Mouse (Mus musculus): ENCODE data around the gene Sh3pxd2b. TPM values are rescaled to one million over a fixed set of nuclear protein-coding genes. Genes with fewer than 3 reads are reported as not detected.

The Sh3pxd2b gene
- polyA plus RNA-seq, 1 experiment = 21.7 TPM

DNA sequence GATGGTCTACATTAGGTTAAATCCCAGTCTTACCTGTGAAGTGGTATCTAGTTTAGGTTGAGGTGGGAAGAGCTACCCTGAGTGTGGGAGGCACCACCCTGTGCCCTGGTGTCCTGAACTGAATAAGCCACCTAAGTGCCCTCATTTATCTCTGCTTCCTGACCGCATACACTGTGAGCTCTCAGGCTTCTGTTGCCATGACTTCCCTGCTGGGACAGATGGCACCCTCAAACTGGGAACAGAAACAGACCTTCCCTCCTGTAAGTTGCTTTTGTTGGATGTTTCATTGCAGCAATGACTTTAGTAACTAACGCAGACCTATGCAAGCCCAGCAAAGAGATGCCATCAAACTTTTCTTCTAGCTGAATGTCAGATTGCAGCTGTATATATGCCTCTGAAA lies 14.4 kb upstream of the Sh3pxd2b start:
- no peaks in the 10 kb centered on the region for H3K27me3 ChIP-seq (ENCODE audit: control insufficient read depth, insufficient read depth, insufficient read length)
- no peaks in the 10 kb centered on the region for H3K36me3 ChIP-seq (ENCODE audit: control insufficient read depth, insufficient read depth)
- TF ChIP-seq CTCF (IDR thresholded peaks at IDR 0.05; ENCODE audit: control insufficient read depth, insufficient read depth, insufficient read length) = no peak
- no peak for TF ChIP-seq USF1 (IDR thresholded peaks at IDR 0.05; ENCODE audit: low read depth)
- TF ChIP-seq CEBPB (IDR thresholded peaks at IDR 0.05; ENCODE audit: low read depth) = no peak
- TF ChIP-seq MAX (IDR thresholded peaks at IDR 0.05) = no peak
- TF ChIP-seq MYOD1 (IDR thresholded peaks at IDR 0.05; ENCODE audit: control insufficient read depth, insufficient read length, low read depth) = no peak
- no peak for TF ChIP-seq MYOG (IDR thresholded peaks at IDR 0.05; ENCODE audit: control insufficient read depth, extremely low read depth, insufficient read length)
- no peak for TF ChIP-seq FOSL1 (IDR thresholded peaks at IDR 0.05; ENCODE audit: insufficient read depth, low read length, poor library complexity, severe bottlenecking)
- no peaks in the 10 kb centered on the region for H3K79me2 ChIP-seq (ENCODE audit: control insufficient read depth, insufficient read depth)
- no peaks in the 10 kb centered on the region for H3K79me3 ChIP-seq (ENCODE audit: low read depth)
- H3ac ChIP-seq (ENCODE audit: control insufficient read depth, insufficient read length, low read depth) = no peak overlapping the region
- H3K4me3 ChIP-seq (ENCODE audit: insufficient read depth, poor library complexity, severe bottlenecking) = no peak overlapping the region

DNA sequence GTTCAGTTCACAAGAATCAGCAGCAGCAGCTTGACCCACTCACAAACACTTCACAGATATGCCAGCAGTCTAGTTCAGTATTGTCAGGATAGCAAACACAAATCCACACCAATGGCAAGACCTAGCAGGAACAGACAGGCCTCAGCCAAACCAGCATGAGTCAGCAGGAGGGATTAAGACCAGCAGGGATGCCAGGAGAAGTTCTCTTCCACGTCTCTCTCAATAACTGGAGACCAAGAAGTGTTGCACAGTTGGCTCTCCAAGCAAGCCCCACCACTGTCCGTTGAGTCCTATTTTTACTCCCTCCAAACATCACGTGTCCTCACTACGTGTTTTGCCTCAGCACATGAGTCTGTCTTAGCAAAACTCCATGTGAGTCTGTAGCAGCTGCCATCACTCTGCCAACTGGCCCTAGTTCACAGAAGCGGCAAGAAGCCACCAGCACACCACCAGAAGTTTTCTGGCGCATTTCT lies 11.1 kb upstream of the Sh3pxd2b start:
- Histone ChIP-seq H3K79me3 (ENCODE audit: low read depth) (no peaks in the 10 kb centered on the region), H3K36me3 (ENCODE audit: control insufficient read depth, insufficient read depth) (no peaks in the 10 kb centered on the region), H3K79me2 (ENCODE audit: control insufficient read depth, insufficient read depth) (no peaks in the 10 kb centered on the region), H3ac (ENCODE audit: control insufficient read depth, insufficient read length, low read depth) (no peak overlapping the region), H3K27me3 (ENCODE audit: control insufficient read depth, insufficient read depth, insufficient read length) (no peaks in the 10 kb centered on the region), H3K4me3 (ENCODE audit: insufficient read depth, poor library complexity, severe bottlenecking) (no peak overlapping the region)
- peak; percentile 57 for TF ChIP-seq USF1 (IDR thresholded peaks at IDR 0.05; ENCODE audit: low read depth)
- TF ChIP-seq MAX (IDR thresholded peaks at IDR 0.05) = no peak

DNA sequence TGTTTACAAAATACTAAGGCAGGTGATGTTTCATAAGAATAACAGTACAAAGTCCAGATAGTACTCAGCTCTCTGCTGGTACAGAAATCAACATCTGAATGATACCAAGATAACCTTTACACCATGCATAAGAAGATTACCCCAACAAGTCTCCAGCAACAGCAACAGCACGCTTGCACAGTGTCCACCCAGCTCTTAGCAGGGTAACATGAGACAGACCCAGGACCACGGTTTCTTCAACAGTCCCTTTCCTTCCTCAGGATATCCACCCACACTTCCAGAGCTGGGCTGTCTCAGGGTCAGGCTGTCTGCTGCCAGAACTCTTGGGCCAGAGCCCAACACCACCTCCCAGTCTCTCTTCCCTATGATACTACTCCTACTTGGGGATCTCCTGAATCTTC lies 8.5 kb upstream of the Sh3pxd2b start:
- TF ChIP-seq USF1 (IDR thresholded peaks at IDR 0.05; ENCODE audit: low read depth) (no peak), FOSL1 (IDR thresholded peaks at IDR 0.05; ENCODE audit: insufficient read depth, low read length, poor library complexity, severe bottlenecking) (no peak), CTCF (IDR thresholded peaks at IDR 0.05; ENCODE audit: control insufficient read depth, insufficient read depth, insufficient read length) (no peak), CEBPB (IDR thresholded peaks at IDR 0.05; ENCODE audit: low read depth) (no peak), MYOG (IDR thresholded peaks at IDR 0.05; ENCODE audit: control insufficient read depth, extremely low read depth, insufficient read length) (no peak), MYOD1 (IDR thresholded peaks at IDR 0.05; ENCODE audit: control insufficient read depth, insufficient read length, low read depth) (no peak), MAX (IDR thresholded peaks at IDR 0.05) (no peak)
- Histone ChIP-seq H3K4me3 (ENCODE audit: insufficient read depth, poor library complexity, severe bottlenecking) (no peak overlapping the region), H3ac (ENCODE audit: control insufficient read depth, insufficient read length, low read depth) (no peak overlapping the region), H3K36me3 (ENCODE audit: control insufficient read depth, insufficient read depth) (no peaks in the 10 kb centered on the region), H3K27me3 (ENCODE audit: control insufficient read depth, insufficient read depth, insufficient read length) (no peaks in the 10 kb centered on the region), H3K79me2 (ENCODE audit: control insufficient read depth, insufficient read depth) (no peaks in the 10 kb centered on the region), H3K79me3 (ENCODE audit: low read depth) (no peaks in the 10 kb centered on the region)

DNA sequence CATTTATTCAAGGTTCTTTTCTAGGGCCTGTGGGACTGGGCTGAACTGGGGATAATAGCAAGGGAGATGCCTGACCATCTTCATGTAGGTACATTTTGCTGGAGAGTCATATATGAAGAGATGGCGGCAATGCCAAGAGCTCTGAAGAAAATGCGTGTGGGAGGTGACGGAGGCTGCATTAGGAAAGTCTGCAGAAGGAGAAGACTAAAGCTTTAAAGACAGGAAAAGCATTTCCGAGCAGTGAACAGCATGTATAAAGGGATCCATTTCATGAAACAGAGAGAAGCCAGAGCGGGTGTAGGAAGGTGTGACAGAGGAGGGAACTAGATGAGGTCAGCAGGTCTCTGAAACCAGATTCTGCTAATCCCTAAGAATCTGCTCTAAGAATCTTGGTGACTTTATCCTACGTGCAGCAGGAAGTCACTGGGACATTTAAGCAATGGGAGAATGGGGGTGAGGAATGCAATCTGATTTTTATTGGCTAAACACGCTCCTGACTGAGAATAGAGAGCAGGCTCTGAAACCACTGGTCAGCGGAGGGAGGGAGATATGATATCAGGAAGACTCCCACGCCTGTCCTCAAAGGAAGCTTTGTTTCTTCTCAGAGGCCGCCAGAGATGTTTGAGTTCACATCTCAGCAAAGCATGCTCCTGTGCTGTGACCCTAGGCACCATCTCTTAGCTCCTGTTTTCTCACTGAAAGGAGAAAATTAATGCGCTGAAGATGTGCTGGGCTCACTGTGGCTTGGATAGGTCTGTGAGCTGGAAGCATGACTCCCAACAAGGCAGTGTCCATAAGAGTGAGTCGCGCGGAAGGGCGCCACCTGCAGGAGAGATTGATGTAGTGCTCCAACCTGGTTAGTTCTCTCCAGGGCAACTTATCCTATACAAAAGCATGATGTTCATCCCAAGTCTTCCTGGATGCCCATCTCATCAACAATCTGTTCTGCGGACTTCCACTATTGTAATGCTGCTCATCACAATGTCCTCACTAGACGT lies 6.8 kb upstream of the Sh3pxd2b start:
- no peaks in the 10 kb centered on the region for H3K79me3 ChIP-seq (ENCODE audit: low read depth)
- no peaks in the 10 kb centered on the region for H3K27me3 ChIP-seq (ENCODE audit: control insufficient read depth, insufficient read depth, insufficient read length)
- TF ChIP-seq CTCF (IDR thresholded peaks at IDR 0.05; ENCODE audit: control insufficient read depth, insufficient read depth, insufficient read length) = peak; percentile 71
- no peak for TF ChIP-seq MYOD1 (IDR thresholded peaks at IDR 0.05; ENCODE audit: control insufficient read depth, insufficient read length, low read depth)
- no peak for TF ChIP-seq MYOG (IDR thresholded peaks at IDR 0.05; ENCODE audit: control insufficient read depth, extremely low read depth, insufficient read length)
- TF ChIP-seq MAX (IDR thresholded peaks at IDR 0.05) = no peak
- TF ChIP-seq FOSL1 (IDR thresholded peaks at IDR 0.05; ENCODE audit: insufficient read depth, low read length, poor library complexity, severe bottlenecking) = no peak
- no peaks in the 10 kb centered on the region for H3K79me2 ChIP-seq (ENCODE audit: control insufficient read depth, insufficient read depth)
- no peak overlapping the region for H3ac ChIP-seq (ENCODE audit: control insufficient read depth, insufficient read length, low read depth)
- H3K36me3 ChIP-seq (ENCODE audit: control insufficient read depth, insufficient read depth) = no peaks in the 10 kb centered on the region
- no peak overlapping the region for H3K4me3 ChIP-seq (ENCODE audit: insufficient read depth, poor library complexity, severe bottlenecking)

DNA sequence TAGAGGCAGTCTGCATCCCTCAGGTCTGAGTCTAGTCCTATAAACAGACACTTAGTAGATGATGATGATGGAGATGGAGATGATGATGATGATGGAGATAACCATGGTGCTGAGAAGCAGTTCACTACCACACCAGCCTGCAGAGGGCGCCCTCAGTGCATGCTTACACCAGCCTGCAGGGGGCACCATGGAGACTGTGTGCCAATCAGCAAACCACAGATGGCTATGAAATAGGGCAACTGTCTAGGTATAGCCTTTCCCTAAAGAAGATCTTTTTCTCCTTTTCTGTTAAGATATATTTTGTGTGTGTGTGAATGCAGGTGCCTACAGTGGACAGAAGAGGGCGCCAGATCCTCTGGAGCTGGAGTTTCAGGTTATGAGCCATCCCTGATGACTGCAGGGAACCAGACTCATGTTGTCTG lies 4.8 kb upstream of the Sh3pxd2b start:
- Histone ChIP-seq H3K4me3 (ENCODE audit: insufficient read depth, poor library complexity, severe bottlenecking) (no peak overlapping the region), H3K79me2 (ENCODE audit: control insufficient read depth, insufficient read depth) (peaks cover 2% of the 10 kb centered on the region), H3K27me3 (ENCODE audit: control insufficient read depth, insufficient read depth, insufficient read length) (no peaks in the 10 kb centered on the region), H3ac (ENCODE audit: control insufficient read depth, insufficient read length, low read depth) (no peak overlapping the region), H3K36me3 (ENCODE audit: control insufficient read depth, insufficient read depth) (no peaks in the 10 kb centered on the region), H3K79me3 (ENCODE audit: low read depth) (no peaks in the 10 kb centered on the region)
- TF ChIP-seq CTCF (IDR thresholded peaks at IDR 0.05; ENCODE audit: control insufficient read depth, insufficient read depth, insufficient read length) = peak; percentile 87
- no peak for TF ChIP-seq FOSL1 (IDR thresholded peaks at IDR 0.05; ENCODE audit: insufficient read depth, low read length, poor library complexity, severe bottlenecking)

DNA sequence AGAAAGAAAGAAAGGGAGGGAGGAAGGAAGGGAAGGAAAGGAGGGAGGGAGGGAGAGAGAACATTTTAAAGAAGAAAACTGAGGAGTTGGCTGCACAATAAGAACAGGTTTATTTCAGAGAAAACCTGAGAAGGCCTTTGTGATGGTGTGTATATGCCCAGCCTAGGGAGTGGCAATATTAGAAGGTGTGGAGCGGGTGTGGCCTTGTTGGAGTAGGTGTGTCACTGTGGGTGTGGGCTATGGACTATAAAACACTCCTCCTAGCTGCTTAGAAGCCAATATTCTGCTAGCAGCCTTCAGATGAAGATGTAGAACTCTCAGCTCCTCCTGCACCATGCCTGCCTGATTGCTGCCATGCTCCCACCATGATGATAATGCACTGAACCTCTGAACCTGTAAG lies 4.3 kb upstream of the Sh3pxd2b start:
- H3K79me3 ChIP-seq (ENCODE audit: low read depth) = peaks cover 6% of the 10 kb centered on the region
- peaks cover 8% of the 10 kb centered on the region for H3K79me2 ChIP-seq (ENCODE audit: control insufficient read depth, insufficient read depth)
- TF ChIP-seq MAX (IDR thresholded peaks at IDR 0.05) (no peak), MYOD1 (IDR thresholded peaks at IDR 0.05; ENCODE audit: control insufficient read depth, insufficient read length, low read depth) (no peak), USF1 (IDR thresholded peaks at IDR 0.05; ENCODE audit: low read depth) (no peak), CTCF (IDR thresholded peaks at IDR 0.05; ENCODE audit: control insufficient read depth, insufficient read depth, insufficient read length) (no peak), FOSL1 (IDR thresholded peaks at IDR 0.05; ENCODE audit: insufficient read depth, low read length, poor library complexity, severe bottlenecking) (no peak), MYOG (IDR thresholded peaks at IDR 0.05; ENCODE audit: control insufficient read depth, extremely low read depth, insufficient read length) (no peak), CEBPB (IDR thresholded peaks at IDR 0.05; ENCODE audit: low read depth) (no peak)
- no peaks in the 10 kb centered on the region for H3K27me3 ChIP-seq (ENCODE audit: control insufficient read depth, insufficient read depth, insufficient read length)
- no peaks in the 10 kb centered on the region for H3K36me3 ChIP-seq (ENCODE audit: control insufficient read depth, insufficient read depth)
- H3ac ChIP-seq (ENCODE audit: control insufficient read depth, insufficient read length, low read depth) = no peak overlapping the region
- no peak overlapping the region for H3K4me3 ChIP-seq (ENCODE audit: insufficient read depth, poor library complexity, severe bottlenecking)

Data from C2C12 (cell line).